Mouse (Mus musculus) urinary bladder, postnatal 25 days (tissue): Measurements from ENCODE around the gene Acsm3.
"Not testable (repeated sequence)": the region's sequence is repeated elsewhere in the genome, so short reads cannot be mapped to it uniquely, and the experiment has no call there.

Experiments
- DNase-seq: peaks from one replicate; pipeline ENCODE4 v3.0.0; 2022; ENCODE audit warnings: low spot score

Gene Acsm3

DNA sequence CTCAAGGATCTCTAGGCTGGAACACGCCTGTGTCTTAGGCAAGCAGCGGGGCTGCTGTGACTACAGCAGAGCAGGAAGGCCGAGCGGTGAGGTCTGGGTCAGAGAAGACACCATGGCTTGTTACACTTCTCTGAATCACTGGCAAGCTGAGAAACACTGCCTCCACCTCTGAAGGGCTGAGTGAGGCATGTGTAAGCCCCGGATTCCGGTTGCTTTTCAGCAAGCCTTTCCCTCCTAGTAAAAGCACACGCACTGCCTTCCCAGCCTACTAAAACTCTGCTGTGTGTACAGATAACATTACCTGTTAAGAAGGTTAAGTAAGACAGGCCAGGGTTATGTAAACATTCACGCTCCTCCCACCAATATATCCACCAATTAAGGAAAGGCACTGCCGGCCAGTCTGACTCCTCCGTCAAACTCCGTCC, at the start of gene Acsm3:
TSS of gene Acsm3 (plus strand) at position 397 of the 425 bp plus-strand sequence.
- DNase-seq = no peak

GRCm38 (mm10) chr7:119714111-119714510, 46.6 kb upstream of the Acsm3 start:
- DNase-seq = no peak

- peak; percentile 94 for DNase-seq
Observed at GRCm38 (mm10) chr7:119720253-119720946, 40.3 kb upstream of the Acsm3 start, which contains the start of gene Thumpd1. Gene Thumpd1 (minus strand): TSS chr7:119720798.

DNA sequence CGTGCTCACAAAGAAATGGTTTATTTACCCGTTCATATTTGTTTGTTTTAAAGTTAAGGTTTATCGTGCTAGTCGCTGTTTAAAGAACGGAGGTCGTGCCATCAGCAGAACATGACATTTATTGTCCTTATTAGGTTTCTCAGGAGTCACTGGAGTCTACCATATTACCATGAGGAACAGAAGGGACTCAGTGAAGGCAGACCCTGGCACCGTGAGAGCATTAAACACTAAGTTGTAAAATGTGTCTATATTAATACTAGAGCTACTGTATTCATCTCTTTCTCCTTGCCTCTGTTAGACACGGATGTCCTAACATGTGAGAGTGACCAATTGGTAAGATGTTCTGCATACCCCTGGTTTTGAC, 39.8 kb upstream of the Acsm3 start:
- no peak for DNase-seq

- no peak for DNase-seq
Observed at GRCm38 (mm10) chr7:119727621-119728020, 33.1 kb upstream of the Acsm3 start.

GRCm38 (mm10) chr7:119731262-119731661, 29.5 kb upstream of the Acsm3 start:
- not testable (repeated sequence) for DNase-seq

DNA sequence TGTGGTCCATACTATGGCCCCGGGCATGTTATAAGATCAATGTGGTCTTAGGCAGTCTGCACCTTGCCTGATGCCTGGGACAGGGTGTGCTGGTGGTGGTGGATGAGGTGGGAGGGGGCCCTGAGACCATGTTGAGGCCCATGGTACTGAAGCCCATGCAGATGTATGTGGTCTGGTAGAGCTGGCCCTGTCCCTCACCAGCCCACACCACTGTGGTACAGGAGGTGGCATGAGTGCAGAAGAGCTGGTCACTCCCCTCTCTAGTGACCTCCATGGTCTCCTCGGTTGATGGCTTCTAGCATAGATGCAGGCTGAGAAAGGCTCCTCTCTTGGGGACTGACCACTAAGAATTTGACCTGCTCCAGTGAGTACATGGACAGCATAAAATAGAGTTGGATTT, 21.8 kb upstream of the Acsm3 start:
- no peak for DNase-seq

DNA sequence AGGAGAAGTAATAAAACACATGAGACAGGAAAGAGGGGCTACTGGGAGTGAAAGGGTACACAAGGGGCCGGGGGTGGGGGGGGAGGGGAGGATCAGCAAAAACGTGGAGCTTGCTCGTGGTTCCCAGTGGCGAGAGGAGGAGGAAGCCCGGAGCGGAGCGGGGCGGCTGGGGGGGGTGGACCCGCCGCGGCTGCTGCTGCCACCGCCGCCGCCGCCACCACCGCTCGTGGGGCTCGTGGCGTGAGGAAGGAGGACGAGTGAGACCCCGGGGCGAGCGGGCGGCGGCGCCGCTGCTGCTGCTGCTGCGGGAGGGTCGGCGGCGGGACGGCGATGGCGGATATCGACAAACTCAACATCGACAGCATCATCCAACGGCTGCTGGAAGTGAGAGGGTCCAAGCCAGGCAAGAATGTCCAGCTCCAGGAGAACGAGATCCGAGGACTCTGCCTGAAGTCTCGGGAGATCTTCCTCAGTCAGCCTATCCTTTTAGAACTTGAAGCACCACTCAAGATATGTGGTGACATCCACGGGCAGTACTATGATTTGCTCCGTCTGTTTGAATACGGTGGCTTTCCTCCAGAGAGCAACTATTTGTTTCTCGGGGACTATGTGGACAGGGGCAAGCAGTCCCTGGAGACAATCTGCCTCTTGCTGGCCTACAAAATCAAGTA, 20.8 kb upstream of the Acsm3 start:
- DNase-seq = not testable (repeated sequence)

DNA sequence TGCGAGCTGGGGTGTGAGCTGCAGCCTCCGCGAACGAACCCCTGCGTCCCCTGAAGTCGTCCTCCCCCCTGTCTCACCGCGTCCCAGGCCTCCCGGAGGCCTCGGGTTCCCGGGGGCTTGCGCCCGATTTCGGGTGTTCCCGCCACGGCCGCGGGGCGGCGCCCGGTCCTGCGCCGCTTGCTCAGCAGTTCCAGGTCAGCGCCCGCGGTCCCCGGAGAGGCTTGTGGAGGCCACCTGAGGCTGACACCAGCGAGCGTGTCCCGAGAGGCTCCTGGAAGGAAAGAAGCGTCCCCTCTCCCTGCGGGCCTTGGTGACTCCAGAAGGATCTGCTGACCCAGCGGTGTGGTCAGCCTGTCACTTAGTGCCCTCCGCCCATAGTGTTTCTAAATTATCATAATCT, 16.4 kb upstream of the Acsm3 start:
- no peak for DNase-seq

GRCm38 (mm10) chr7:119745869-119746268, 14.9 kb upstream of the Acsm3 start:
- no peak for DNase-seq

DNA sequence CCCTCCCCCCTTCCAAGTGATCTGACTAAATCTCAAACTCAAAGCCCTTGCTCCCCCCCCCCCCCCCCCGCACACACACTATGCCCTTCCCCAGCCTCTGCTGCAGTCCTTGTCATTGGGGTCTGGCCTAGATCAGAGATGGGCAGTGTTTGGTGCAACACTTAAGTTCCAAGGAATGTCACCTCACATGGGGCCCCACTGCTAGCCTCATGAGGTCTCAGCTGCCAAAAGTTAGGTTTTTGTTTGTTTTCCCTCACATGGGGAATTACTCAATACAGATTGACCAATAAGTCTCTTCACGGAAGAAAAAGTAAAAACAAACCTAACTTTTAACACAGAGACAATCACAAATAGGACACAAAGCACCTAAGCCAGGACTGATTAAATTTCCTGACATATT, 12.0 kb upstream of the Acsm3 start:
- DNase-seq = no peak

- no peak for DNase-seq
Observed at GRCm38 (mm10) chr7:119749942-119750341, 10.8 kb upstream of the Acsm3 start.

DNA sequence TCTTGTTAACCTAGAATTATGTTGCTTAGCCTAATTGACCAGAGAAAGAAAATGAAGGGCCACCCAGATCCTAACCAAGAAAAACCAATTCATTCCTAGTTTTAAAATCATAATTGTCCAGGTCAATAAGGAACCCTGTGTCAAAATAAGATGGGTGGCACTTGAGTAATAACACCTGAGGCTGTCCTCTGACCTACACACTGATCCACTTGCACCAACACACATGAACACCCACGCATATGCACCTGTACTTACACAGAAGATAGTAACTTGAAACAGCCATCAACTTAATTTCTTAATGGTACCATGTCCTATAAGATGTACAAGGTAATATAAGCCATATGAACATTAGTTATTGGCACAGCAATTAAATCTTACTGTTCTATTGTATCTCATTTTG, 7.0 kb upstream of the Acsm3 start:
- no peak for DNase-seq

GRCm38 (mm10) chr7:119762166-119762697, 1.5 kb downstream of the Acsm3 start:
- no peak for DNase-seq

GRCm38 (mm10) chr7:119764377-119764776, 3.7 kb downstream of the Acsm3 start:
- DNase-seq = no peak

DNA sequence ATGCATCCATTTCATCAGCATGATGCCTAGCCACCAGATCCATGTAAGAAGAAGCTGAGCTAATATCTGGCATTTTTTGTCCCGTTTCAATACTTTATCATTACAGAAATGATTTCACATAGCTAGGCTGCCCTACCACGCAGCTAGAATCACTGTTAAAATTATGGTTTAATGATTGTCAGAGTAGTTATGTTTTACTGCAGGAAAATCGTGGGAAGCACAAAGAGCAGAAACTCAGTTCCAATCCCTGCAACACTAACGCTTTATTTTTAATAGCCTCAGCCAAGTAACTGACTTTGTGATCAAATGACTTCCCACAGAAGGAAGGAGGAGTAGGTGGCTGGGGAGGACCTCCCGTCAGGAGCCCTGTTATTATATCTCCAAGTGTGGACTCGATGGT, 6.3 kb downstream of the Acsm3 start:
- no peak for DNase-seq

GRCm38 (mm10) chr7:119769895-119770294, 9.2 kb downstream of the Acsm3 start:
- DNase-seq = no peak

DNA sequence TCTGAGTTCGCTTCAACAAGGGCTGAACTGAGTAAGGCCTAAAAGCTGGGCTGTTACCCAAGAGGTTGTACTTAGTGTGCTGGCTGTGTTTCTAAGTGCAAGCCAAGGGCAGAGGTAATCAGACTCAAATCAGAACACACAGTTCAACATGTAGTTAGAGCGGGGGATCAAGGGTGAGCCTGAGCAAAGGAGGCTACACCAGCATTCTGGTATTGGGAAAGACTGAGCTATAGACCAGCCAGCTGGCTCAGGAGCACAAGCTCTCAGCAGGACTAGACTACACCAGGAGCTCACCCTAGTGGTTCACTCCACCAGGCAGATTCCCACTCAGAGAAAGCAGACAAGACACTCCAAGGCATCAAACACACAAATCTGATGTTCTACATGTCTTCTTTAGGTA, 22.7 kb downstream of the Acsm3 start:
- no peak for DNase-seq

GRCm38 (mm10) chr7:119784908-119785307, 24.2 kb downstream of the Acsm3 start:
- no peak for DNase-seq

DNA sequence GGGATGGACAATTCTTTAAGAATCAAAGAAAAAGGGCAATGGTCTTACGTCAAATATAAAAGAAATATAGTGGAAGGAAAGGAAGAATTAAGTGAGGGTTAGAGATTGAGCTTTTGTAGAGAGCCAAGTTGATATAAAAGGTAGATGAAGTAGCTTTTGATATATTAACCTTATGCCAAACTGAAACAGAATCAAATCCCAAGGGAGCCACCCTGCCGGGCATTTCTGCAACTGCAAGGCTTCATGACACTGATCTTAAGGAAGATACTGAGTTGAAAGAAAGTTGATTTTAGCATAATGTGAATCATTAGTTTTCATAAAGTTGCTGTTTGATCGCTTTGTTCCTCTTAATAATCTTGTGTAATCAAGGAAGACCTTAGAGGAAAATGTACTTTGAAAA, 28.3 kb downstream of the Acsm3 start:
- no peak for DNase-seq

- DNase-seq = peak; percentile 77
Observed at GRCm38 (mm10) chr7:119793586-119794250, 33.0 kb downstream of the Acsm3 start, which contains the start of the genes Rexo5 and Eri2. Gene Rexo5 (plus strand): TSS chr7:119794006. Gene Eri2 (minus strand): TSS chr7:119794058.

GRCm38 (mm10) chr7:119794251-119794638, 33.5 kb downstream of the Acsm3 start:
- no peak for DNase-seq

- no peak for DNase-seq
Observed at GRCm38 (mm10) chr7:119795311-119795710, 34.6 kb downstream of the Acsm3 start.
